Mouse (Mus musculus) ovary, postnatal 14 days (tissue): ENCODE results near the gene Vps4b.
A peak's percentile ranks its signal among the peaks of the same experiment; 100 is the strongest.
"Not testable (repeated sequence)": the region's sequence is repeated elsewhere in the genome, so short reads cannot be mapped to it uniquely, and the experiment has no call there.

Experiments
- DNase-seq: peaks from one replicate; pipeline ENCODE4 v3.0.0; 2022; ENCODE audit warnings: low spot score

The Vps4b gene

DNA sequence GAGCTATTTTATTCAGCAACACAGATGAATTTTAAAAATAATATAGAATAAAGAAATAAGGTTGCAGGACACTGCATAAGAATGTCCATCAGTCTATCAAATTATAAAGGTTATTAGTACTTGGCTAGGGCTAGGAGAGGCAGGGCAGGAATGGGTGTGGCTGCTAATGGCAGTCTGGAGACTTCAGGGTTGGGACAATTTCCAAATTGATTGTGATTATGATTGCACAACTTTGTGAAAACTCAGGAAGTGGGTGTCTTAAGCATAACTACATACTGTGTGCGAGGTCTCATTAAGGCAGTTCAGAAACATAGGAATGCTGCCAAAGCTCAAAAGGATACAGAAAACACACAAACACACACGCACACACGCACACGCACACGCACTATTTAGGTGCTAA, 44.5 kb downstream of the Vps4b start:
- DNase-seq = no peak

DNA sequence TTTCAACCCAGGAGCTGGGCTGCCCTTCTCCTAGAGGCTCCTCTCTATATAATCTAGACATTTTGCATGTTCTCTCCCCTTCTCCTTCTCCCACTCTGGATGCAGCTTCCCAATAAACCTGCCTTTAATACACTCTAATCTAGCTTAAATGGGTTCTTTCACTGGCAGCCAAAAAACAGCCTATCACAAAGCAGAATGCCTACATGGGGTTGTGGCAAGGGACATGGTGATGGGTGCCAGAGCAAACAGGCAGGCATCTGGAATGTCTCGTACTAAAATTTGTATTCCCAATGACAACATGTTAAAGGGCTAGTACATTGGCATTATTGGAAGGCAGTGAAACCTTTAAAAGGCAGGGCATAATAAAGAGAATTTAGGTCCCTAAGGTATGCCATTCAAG, 45.9 kb downstream of the Vps4b start:
- DNase-seq = no peak

DNA sequence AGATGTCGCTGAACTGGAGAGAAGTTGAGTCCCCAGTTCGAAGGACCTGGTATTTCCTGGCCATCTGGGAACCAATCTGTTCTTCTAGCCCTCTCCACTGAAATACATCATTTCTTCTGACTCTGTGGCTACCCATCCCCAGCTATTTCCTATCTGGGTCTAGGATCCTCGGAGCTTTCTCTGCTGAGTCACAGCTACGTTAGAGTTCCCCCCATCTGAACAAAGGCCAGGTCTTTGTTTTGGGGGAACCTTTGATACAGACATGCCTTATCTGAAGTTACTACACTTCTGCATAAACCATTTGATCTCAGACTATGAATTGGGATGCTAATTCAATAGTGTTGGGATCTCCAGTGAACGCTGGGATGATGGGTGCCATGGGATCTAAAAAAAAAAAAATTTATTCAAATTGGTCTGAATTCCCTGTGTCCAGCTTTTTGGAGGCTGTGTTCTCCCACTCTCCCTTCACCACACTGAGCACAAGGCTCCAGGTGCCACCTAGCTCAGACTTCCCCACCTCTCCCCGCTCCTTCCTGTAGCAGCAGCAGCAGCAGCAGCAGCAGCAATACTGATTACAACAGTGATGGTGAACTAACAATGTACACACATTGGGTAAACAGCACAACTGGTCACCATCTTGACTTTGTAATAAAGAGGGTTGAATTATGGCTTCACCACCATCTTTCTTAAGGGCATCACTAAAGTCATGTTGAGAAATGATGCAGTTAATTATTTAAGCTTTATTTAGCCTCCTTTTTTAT, 47.8 kb downstream of the Vps4b start:
- DNase-seq = no peak

DNA sequence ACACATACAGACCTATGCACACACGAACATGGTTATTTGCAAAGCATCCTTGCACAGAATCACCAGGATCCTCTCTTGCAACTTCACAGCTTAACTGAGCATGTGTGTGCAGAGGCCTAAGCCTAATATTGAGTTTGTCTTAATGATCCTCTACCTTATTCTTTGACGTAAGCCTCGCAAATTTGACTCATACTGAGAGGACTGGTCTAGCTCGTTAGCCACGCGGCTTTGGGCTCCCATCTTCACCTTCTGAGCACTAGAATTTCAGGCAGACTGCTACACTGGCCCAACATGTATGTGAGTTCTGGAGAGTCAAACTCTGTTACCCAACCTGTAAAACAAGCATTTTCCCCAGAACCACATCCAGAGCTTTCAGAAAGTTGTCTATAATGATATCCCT, 53.5 kb downstream of the Vps4b start:
- no peak for DNase-seq

DNA sequence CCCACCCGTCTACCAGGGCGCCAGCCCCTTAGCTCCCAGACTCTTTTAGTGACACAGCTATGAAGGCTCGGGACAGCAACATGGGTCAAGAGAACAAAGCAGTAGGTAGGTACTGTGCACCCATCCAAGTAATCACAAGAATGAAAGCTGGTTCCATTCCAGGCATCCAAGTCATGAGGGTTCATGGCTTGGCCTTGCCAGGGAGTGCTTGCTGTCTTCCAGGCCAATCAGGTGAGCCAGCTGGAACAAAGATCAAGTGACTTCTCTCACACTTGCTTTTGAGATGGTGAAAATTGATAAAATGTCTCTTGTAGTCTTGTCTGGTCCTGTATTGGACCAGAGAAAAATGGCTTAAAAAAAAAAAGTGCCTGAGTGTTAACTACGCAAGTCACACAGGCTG, 55.8 kb downstream of the Vps4b start:
- no peak for DNase-seq

DNA sequence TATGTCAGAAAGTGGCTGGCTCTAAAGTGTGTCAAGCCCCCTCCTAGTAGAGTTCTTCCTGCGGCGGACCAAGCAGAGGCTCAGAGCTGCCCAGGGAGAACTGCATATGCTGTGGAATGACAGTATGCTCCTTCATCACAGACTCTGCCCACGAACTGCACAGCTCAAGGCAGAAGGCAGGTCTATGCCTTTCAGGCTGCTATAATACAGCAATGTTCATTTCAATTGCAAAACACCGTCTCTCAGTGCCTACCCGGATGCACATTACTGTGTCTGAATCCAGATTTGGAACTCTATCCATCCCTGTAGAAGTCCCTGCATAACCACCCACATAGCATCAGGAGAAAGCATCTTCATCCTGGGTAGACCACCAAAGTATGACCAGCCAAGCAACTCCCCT, 56.7 kb downstream of the Vps4b start:
- no peak for DNase-seq

DNA sequence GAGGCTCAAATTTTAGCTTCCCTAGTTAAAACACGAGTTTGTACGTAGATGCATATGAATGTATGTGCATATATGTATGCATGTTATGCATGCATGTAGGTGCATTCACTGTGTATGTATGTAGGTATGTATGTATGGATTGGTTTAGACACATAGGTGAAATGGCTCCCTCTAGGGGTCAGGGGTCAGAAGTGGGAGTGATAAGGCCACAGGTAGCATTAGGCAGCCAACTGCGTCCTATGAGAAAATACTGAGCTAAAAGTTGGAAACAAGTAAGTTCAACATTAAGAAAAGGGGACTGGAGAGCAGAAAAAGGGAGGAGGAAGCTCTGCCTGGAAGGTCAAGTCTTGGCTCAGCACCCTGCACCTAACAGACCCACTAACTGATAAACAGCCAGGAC, 58.4 kb downstream of the Vps4b start:
- no peak for DNase-seq

DNA sequence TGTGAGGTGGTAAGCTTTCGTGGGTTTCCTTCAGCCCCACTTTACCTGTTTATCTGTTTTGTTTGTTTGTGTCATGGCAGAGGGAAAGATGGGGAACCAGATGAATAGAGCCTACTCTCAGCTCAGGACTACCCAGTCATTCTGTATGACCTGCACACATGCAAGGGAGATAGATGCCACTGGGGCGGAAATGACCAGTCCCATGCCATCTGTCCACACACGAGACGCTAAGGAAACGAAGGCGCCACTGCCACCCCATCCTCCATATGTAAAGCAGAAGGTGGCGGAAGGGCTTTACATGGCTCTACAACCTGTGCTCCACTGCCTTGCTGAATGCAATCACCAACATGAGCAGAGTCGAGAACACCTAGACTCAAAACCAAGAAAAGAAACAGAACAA, 60.3 kb downstream of the Vps4b start:
- DNase-seq = no peak

DNA sequence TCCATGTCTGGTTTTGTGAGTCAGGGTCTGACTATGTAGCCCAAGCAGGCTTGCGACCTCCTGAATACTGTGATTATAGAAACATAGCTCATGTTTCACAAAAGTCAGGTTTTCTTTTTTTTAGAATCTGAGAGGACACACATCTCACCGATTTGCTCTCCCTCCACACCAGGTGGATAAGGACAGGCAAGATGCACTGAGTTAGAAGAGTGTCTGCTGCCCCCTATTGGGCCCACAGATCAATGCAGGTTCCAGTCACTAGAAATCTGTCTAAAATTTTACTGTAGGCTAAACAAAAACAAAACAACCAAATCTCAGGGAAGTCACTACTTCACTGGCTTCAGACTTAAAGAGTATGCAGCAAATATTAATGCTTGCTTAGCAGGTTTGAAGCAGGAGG, 60.9 kb downstream of the Vps4b start:
- no peak for DNase-seq

DNA sequence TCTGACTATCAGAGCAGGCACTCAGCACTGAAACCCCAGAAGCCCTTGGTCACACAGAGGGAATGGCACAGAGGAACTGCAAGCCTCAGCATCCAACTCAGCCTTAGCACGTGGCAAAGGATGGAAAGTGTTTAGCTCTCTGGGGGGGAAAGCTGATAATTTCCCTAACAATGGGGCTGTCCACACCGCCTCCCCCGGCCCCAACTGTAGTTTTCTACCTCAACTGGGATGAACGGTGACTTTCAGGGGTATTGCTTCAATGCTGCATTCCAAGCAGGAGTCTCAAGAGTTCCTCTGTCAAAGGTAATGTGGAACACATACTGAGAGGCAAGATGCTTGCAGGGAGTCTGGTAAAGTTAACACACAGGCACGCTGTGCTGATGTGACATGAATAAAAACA, 74.5 kb downstream of the Vps4b start:
- DNase-seq = no peak

DNA sequence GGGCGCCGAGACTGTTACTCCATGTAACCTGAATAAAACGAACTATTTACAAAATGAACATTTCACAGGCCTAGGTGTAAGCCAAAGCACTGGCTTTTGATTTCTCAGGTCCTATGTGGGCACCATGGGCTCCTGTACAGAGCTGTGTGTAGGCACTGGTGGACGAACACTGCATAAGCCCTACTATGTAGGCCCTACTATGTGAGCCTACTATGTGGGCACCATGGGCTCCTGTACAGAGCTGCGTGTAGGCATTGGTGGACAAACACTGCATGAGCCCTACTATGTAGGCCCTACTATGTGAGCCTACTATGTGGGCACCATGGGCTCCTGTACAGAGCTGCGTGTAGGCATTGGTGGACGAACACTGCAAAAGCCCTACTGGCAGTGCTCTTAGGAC, 78.8 kb downstream of the Vps4b start:
- not testable (repeated sequence) for DNase-seq

DNA sequence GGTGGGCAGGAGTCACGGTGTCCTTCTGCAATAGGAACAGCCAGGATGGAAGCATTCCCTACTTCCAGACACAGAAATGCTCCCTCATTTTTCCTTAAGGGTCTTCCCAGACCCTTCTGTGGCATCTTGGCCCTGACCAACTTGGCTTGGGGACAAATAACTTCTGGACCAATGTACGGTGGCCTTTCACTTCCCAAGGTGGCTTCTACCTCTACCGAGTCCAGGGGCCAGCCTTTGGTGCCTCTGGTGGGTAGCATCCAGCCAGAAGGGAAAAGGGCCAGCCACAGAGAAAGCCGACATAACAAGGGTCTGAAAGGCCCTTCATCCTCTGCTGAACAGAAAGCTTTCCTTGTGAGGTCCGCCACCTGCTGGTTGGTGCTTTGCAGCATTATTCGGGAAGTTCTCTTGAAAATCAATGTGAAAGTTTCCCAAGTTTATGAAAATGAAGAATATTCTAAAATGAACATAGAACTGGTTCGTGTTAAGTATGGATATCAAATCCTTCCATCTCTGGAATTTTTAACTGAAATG, 79.4 kb downstream of the Vps4b start:
- peak; percentile 64 for DNase-seq

DNA sequence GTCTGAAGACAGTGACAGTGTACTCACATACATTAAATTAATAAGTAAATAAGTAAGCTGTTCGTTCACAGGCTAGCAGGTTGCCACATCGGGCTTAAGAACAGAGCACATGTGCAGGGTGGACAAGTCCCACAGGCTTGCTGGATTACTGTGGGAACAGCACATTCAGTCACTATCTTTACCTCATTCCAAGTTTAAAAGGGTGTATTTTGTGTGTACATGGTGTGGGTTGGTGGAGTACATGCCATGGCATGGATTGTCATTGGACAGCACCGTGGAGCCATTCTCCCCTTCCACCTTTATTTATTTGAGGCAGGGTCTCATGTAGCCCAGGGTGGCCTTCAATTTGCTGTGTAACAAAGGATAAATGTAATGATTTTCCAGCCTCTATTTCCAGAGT, 80.4 kb downstream of the Vps4b start:
- DNase-seq = no peak

DNA sequence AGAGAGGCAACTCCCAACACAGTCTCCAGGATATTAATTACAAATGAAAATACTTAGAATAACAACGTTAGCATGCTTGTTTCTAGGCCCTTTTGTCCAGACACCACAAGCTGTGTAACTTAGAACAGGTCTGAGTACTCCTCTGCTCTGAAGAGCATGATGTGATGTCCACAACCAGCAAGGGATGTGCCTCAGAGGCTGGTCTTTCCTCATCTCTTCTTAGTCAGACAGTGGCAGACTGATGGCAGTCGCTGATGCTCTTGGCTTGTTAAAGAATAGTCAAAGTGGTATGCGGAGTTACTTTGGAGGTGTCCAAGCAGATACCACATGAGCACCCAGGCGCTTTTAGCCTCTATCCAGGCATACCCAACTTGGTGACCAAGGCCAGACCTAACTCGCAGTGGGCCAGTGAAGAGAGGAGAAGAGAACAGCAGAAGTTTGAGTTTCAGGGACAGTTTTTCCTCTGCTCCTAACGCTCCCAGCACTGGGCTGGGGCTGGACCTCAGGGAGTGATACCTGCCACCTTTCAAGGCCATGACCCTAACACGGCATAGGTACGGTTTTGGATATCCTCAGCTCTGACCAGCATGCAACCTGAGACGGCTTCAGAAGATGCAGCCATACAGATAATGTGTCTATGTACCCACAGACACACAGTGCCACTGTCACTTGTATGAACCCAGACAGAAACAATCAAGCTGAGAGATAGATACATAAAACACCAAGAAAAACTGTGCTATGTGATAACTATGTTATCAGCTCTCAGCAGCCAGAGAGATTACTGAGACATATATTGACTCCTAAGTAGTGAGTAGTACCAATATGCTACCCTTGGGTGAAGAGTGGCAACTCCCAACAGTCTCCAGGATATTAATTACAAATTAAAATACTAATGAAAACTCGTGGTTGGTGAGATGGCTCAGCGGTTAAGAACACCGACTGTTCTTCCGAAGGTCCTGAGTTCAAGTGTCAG, 81.1 kb downstream of the Vps4b start:
- DNase-seq = no peak

DNA sequence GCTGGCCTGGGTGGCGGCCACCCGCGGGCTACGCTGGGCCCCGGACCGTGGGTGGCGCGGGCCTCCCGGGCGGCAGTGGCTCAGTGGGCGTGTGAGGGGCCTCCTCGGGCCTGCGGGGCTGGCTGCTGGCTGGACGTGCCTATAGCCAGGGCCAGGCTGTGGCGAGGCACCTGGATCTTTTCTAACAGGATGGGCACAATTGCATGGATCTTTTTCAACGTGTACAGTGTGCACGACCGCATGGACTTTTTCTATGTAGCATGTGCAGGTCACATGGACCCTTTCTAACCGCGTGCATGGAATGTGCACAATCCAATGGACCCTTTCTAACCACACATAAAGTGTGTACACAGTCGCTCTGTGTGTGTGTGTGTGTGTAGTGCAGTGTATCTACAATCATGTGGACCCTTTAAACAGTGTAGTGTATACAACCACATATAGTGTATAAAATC, 82.0 kb downstream of the Vps4b start:
- peak; percentile 13 for DNase-seq
